Mouse (Mus musculus) kidney, embryonic 14.5 days (tissue): ENCODE measurements around the gene Fndc8. TPM values are rescaled to one million over a fixed set of nuclear protein-coding genes. Genes with fewer than 3 reads are reported as not detected.

ENCODE experiments used
- ATAC-seq: fragments of 200-750 bp; cut with Nextera tagmentation; 2 replicates; pipeline ENCODE4 v1.8.0; 2017; ENCODE audit warnings: moderate number of reproducible peaks, mild to moderate bottlenecking, moderate TSS enrichment, moderate library complexity; ENCODE audit not compliant: low FRiP score, low TSS enrichment
- H3K27ac ChIP-seq: fragments of 300-500 bp; sonication (generic); 2 replicates; pipeline ENCODE4 v1.5.1; 2014; ENCODE audit warnings: low read depth, mild to moderate bottlenecking, low read length, moderate library complexity, mixed read lengths
- H3K27me3 ChIP-seq: fragments of 300-500 bp; sonication (generic); 2 replicates; pipeline ENCODE4 v1.6.1; 2014; ENCODE audit warnings: mild to moderate bottlenecking, low read length; ENCODE audit not compliant: control insufficient read depth, insufficient read depth
- H3K36me3 ChIP-seq: fragments of 300-500 bp; sonication (generic); 2 replicates; pipeline ENCODE4 v1.6.1; 2014; ENCODE audit warnings: low read length, mixed read lengths; ENCODE audit not compliant: control insufficient read depth, insufficient read depth
- H3K4me1 ChIP-seq: fragments of 300-500 bp; sonication (generic); 2 replicates; pipeline ENCODE4 v1.6.1; 2014; ENCODE audit warnings: low read length, mixed read lengths; ENCODE audit not compliant: control insufficient read depth, insufficient read depth
- H3K4me2 ChIP-seq: fragments of 300-500 bp; sonication (generic); replicated peaks from 2 replicates; pipeline ENCODE4 v1.6.1; 2014; ENCODE audit warnings: low read depth, mild to moderate bottlenecking, low read length
- H3K4me3 ChIP-seq: fragments of 300-500 bp; sonication (generic); 2 replicates; pipeline ENCODE4 v1.5.1; 2014; ENCODE audit warnings: mild to moderate bottlenecking, low read length
- H3K9ac ChIP-seq: fragments of 300-500 bp; sonication (generic); 2 replicates; pipeline ENCODE4 v1.6.1; 2014; ENCODE audit warnings: low read depth, mild to moderate bottlenecking, low read length, moderate library complexity
- H3K9me3 ChIP-seq: fragments of 300-500 bp; sonication (generic); 2 replicates; pipeline ENCODE4 v1.6.1; 2016; ENCODE audit warnings: low read length; ENCODE audit not compliant: control insufficient read depth
- WGBS: fragments of 180-500 bp; shearing (Covaris S2); extraction: QIAGEN DNeasy Blood & Tissue Kit; methylation state at CpG from one replicate; pipeline ENCODE4 v1.1.7; 2014; 5-methylcytosine and 5-hydroxymethylcytosine counted together
- polyA plus RNA-seq: library from polyadenylated mRNA; unstranded; fragments of >200 nt; fragmentation: Nextera tagmentation; extraction: Ambion mirVana; gene quantifications from 2 replicates; pipeline ENCODE4 v1.2.1, GENCODE M21; 2014

The Fndc8 gene
- polyA plus RNA-seq, 1 experiment from 2014 or later, result 0.19 TPM

- Histone ChIP-seq H3K27me3 (peaks cover 62% of the 10 kb centered on the region), H3K4me3 (peak overlapping the region; percentile 51), H3K27ac (no peak overlapping the region), H3K9me3 (no peaks in the 10 kb centered on the region), H3K4me2 (peak overlapping the region; percentile 87), H3K4me1 (0 out of 2 replicates have a peak, but pooled peaks cover 5% of the 10 kb centered on the region), H3K36me3 (no peaks in the 10 kb centered on the region), H3K9ac (peak overlapping the region; percentile 47)
- WGBS, result 3% methylated on average over 29 of the region's 29 CpGs
- ATAC-seq, result no peak
Observed at GRCm38 (mm10) chr11:82933186-82933585, 41.3 kb downstream of the Fndc8 start.

GRCm38 (mm10) chr11:82943336-82943735 is 51.4 kb downstream of the Fndc8 start:
- 57% methylated on average over 6 of the region's 6 CpGs for WGBS
- Histone ChIP-seq H3K27me3 (peaks cover under 1% of the 10 kb centered on the region), H3K9me3 (no peaks in the 10 kb centered on the region), H3K4me2 (no peak overlapping the region), H3K4me3 (no peak overlapping the region), H3K4me1 (no peaks in the 10 kb centered on the region), H3K36me3 (no peaks in the 10 kb centered on the region), H3K9ac (no peak overlapping the region), H3K27ac (no peak overlapping the region)
- ATAC-seq, result no peak

- Histone ChIP-seq H3K27ac (no peak overlapping the region), H3K27me3 (peaks cover 4% of the 10 kb centered on the region), H3K9me3 (no peaks in the 10 kb centered on the region), H3K9ac (no peak overlapping the region), H3K36me3 (no peaks in the 10 kb centered on the region), H3K4me3 (no peak overlapping the region), H3K4me1 (no peaks in the 10 kb centered on the region), H3K4me2 (no peak overlapping the region)
- WGBS, result 71% methylated on average over 2 of the region's 2 CpGs
- no peak for ATAC-seq
Observed at GRCm38 (mm10) chr11:82945636-82946035, 53.7 kb downstream of the Fndc8 start.

- WGBS, result 43% methylated on average over 4 of the region's 4 CpGs
- ATAC-seq, result no peak
- Histone ChIP-seq H3K9ac (no peak overlapping the region), H3K4me1 (no peaks in the 10 kb centered on the region), H3K27ac (no peak overlapping the region), H3K4me2 (no peak overlapping the region), H3K36me3 (no peaks in the 10 kb centered on the region), H3K4me3 (no peak overlapping the region), H3K9me3 (no peaks in the 10 kb centered on the region), H3K27me3 (peaks cover 15% of the 10 kb centered on the region)
Observed at GRCm38 (mm10) chr11:82947457-82947856, 55.5 kb downstream of the Fndc8 start.

- Histone ChIP-seq H3K9me3 (no peaks in the 10 kb centered on the region), H3K4me1 (no peaks in the 10 kb centered on the region), H3K27ac (no peak overlapping the region), H3K4me2 (no peak overlapping the region), H3K36me3 (no peaks in the 10 kb centered on the region), H3K4me3 (no peak overlapping the region), H3K9ac (no peak overlapping the region), H3K27me3 (peaks cover 21% of the 10 kb centered on the region)
- no peak for ATAC-seq
- 73% methylated on average over 9 of the region's 9 CpGs for WGBS
Observed at GRCm38 (mm10) chr11:82949036-82949435, 57.1 kb downstream of the Fndc8 start.

Other genes starting within 250 kb of the Fndc8 start
- 0.21 and 0.31 TPM in 2 replicates for gene Cct6b, start 127.8 kb upstream of the Fndc8 start, polyA plus RNA-seq
- gene Zfp830, start 127.8 kb upstream of the Fndc8 start, polyA plus RNA-seq, result 33.6 and 38.3 TPM in 2 replicates
- 21.9 and 40.4 TPM in 2 replicates for gene Lig3, start 111.0 kb upstream of the Fndc8 start, polyA plus RNA-seq
- 13.1 and 23.5 TPM in 2 replicates for gene Rffl, start 20.9 kb upstream of the Fndc8 start, polyA plus RNA-seq
- gene Rad51d, start 1.5 kb upstream of the Fndc8 start, polyA plus RNA-seq, result 8.8 and 11.5 TPM in 2 replicates
- 32.2 and 33.7 TPM in 2 replicates for gene Nle1, start 16.3 kb downstream of the Fndc8 start, polyA plus RNA-seq
- 2.4 and 2.5 TPM in 2 replicates for gene Unc45b, start 18.4 kb downstream of the Fndc8 start, polyA plus RNA-seq
- 6.0 and 8.0 TPM in 2 replicates for gene Slfn5, start 59.2 kb downstream of the Fndc8 start, polyA plus RNA-seq
- 11.6 and 18.6 TPM in 2 replicates for gene Slfn9, start 99.7 kb downstream of the Fndc8 start, polyA plus RNA-seq
- 0.17 and 0.41 TPM in 2 replicates for gene Slfn8, start 128.7 kb downstream of the Fndc8 start, polyA plus RNA-seq
- gene Slfn2, start 173.0 kb downstream of the Fndc8 start, polyA plus RNA-seq, result 3.3 and 3.8 TPM in 2 replicates
- 0.22 TPM in 1 of 2 replicates, not detected in the other for gene Slfn1, start 224.7 kb downstream of the Fndc8 start, polyA plus RNA-seq